Mouse (Mus musculus) CH12.LX (cell line): Measurements from ENCODE around the gene Trarg1. TPM values are rescaled to one million over a fixed set of nuclear protein-coding genes. Genes with fewer than 3 reads are reported as not detected.

Source experiments
- DNase-seq: peaks from one replicate; pipeline ENCODE4 v3.0.0-alpha.2; 2013; ENCODE audit errors: extremely low read depth
- H3K27ac ChIP-seq: 2 replicates; pipeline ENCODE4 v1.5.1; 2012; ENCODE audit warnings: low read depth, mild to moderate bottlenecking, control low read depth, moderate library complexity; ENCODE audit not compliant: insufficient read depth
- H3K27me3 ChIP-seq: replicated peaks from 2 replicates; pipeline ENCODE3; 2012; ENCODE audit warnings: inconsistent platforms
- H3K36me3 ChIP-seq, 2 experiments: replicated peaks in 1 of 2; 2 replicates each; pipeline versions ENCODE3 to v1.6.1; 2012; ENCODE audit warnings: inconsistent platforms in 1 of 2, low read length in 1 of 2, mild to moderate bottlenecking in 1 of 2, mixed read lengths in 1 of 2, moderate library complexity in 1 of 2; ENCODE audit not compliant: control insufficient read depth in 1 of 2, insufficient read depth in 1 of 2
- H3K4me1 ChIP-seq, 2 experiments: 2 replicates each; pipeline ENCODE4 v1.6.1; 2012; ENCODE audit warnings: inconsistent platforms in 1 of 2, moderate library complexity in 1 of 2; ENCODE audit not compliant: insufficient read depth in 2 of 2, control insufficient read depth in 1 of 2
- H3K4me2 ChIP-seq: 2 replicates; pipeline ENCODE4 v1.6.1; 2012; ENCODE audit warnings: low read depth, mild to moderate bottlenecking, control low read depth; ENCODE audit not compliant: poor library complexity, insufficient read depth, severe bottlenecking
- H3K4me3 ChIP-seq, 3 experiments: fragments of 150-350 bp in 1 of 3; sonication (generic) in 1 of 3; replicated peaks in 1 of 3; 2 replicates each; pipeline versions ENCODE3 to v1.5.1; 2011 to 2012; ENCODE audit warnings: low read depth in 2 of 3, low read length in 2 of 3, mild to moderate bottlenecking in 2 of 3, moderate library complexity in 2 of 3, control low read depth in 1 of 3, improper control_type of control experiment in 1 of 3, inconsistent platforms in 1 of 3, mixed read lengths in 1 of 3; ENCODE audit not compliant: poor library complexity in 1 of 3
- H3K79me2 ChIP-seq: replicated peaks from 2 replicates; pipeline ENCODE4 v1.6.1; 2012; ENCODE audit warnings: mild to moderate bottlenecking, moderate library complexity; ENCODE audit not compliant: control insufficient read depth, poor library complexity, insufficient read depth, severe bottlenecking; ENCODE audit errors: extremely low read depth
- H3K9ac ChIP-seq: 2 replicates; pipeline ENCODE4 v1.6.1; 2012; ENCODE audit warnings: low read depth, mild to moderate bottlenecking, control low read depth, moderate library complexity; ENCODE audit not compliant: insufficient read depth
- H3K9me3 ChIP-seq: replicated peaks from 2 replicates; pipeline ENCODE3; 2012; ENCODE audit warnings: low read length, inconsistent platforms, mixed read lengths
- BHLHE40 ChIP-seq: IDR thresholded peaks from 2 replicates; pipeline ENCODE4 v1.6.1; 2011; ENCODE audit warnings: mild to moderate bottlenecking, low read depth, low read length, improper control_type of control experiment
- CHD1 ChIP-seq: IDR thresholded peaks from 2 replicates; pipeline ENCODE4 v1.6.1; 2012; ENCODE audit warnings: low read depth, low read length, improper control_type of control experiment, inconsistent platforms
- E2F4 ChIP-seq: IDR thresholded peaks from 2 replicates; pipeline ENCODE4 v1.6.1; 2011; ENCODE audit warnings: low read depth, low read length, improper control_type of control experiment; ENCODE audit not compliant: insufficient replicate concordance
- ETS1 ChIP-seq: conservative IDR thresholded peaks from 2 replicates; pipeline ENCODE4 v1.6.1; 2012; ENCODE audit warnings: low read depth, mild to moderate bottlenecking, inconsistent platforms, low read length, improper control_type of control experiment, moderate library complexity
- IRF4 ChIP-seq: IDR thresholded peaks from 2 replicates; pipeline ENCODE4 v1.6.1; 2014; ENCODE audit warnings: low read depth, mild to moderate bottlenecking, inconsistent platforms, low read length, improper control_type of control experiment
- JUN ChIP-seq: IDR thresholded peaks from 2 replicates; pipeline ENCODE4 v1.6.1; 2011; ENCODE audit warnings: low read depth, mild to moderate bottlenecking, low read length, improper control_type of control experiment, moderate library complexity; ENCODE audit not compliant: insufficient read depth
- JUND ChIP-seq: conservative IDR thresholded peaks from 2 replicates; pipeline ENCODE4 v1.6.1; 2011; ENCODE audit warnings: low read depth, low read length, improper control_type of control experiment
- KAT2A ChIP-seq: IDR thresholded peaks from 2 replicates; pipeline ENCODE4 v1.6.1; 2012; ENCODE audit warnings: low read length, improper control_type of control experiment, inconsistent platforms; ENCODE audit not compliant: insufficient replicate concordance
- MAFK ChIP-seq: IDR thresholded peaks from 2 replicates; pipeline ENCODE4 v1.6.1; 2011; ENCODE audit warnings: low read length, improper control_type of control experiment; ENCODE audit not compliant: insufficient replicate concordance
- MAX ChIP-seq: IDR thresholded peaks from 2 replicates; pipeline ENCODE4 v1.6.1; 2011; ENCODE audit warnings: low read length, improper control_type of control experiment
- MAZ ChIP-seq: IDR thresholded peaks from 2 replicates; pipeline ENCODE4 v1.6.1; 2012; ENCODE audit warnings: low read depth, mild to moderate bottlenecking, inconsistent platforms, low read length, improper control_type of control experiment, moderate library complexity
- MEF2A ChIP-seq: IDR thresholded peaks from 2 replicates; pipeline ENCODE4 v1.6.1; 2014; ENCODE audit warnings: low read depth, mild to moderate bottlenecking, inconsistent platforms, low read length, improper control_type of control experiment, borderline replicate concordance
- MXI1 ChIP-seq: IDR thresholded peaks from 2 replicates; pipeline ENCODE4 v1.6.1; 2011; ENCODE audit warnings: mild to moderate bottlenecking, low read depth, low read length, improper control_type of control experiment
- MYC ChIP-seq: IDR thresholded peaks from 2 replicates; pipeline ENCODE4 v1.6.1; 2011; ENCODE audit warnings: low read depth, mild to moderate bottlenecking, improper control_type of control experiment, low read length
- NELFE ChIP-seq: IDR thresholded peaks from 2 replicates; pipeline ENCODE4 v1.6.1; 2011; ENCODE audit warnings: low read depth, low read length, improper control_type of control experiment
- NRF1 ChIP-seq: IDR thresholded peaks from 2 replicates; pipeline ENCODE4 v1.6.1; 2014; ENCODE audit warnings: low read depth, mild to moderate bottlenecking, inconsistent platforms, low read length, improper control_type of control experiment, moderate library complexity
- PAX5 ChIP-seq: IDR thresholded peaks from 2 replicates; pipeline ENCODE4 v1.6.1; 2012; ENCODE audit warnings: low read length, inconsistent platforms, mixed read lengths
- POLR2A ChIP-seq: IDR thresholded peaks from 2 replicates; pipeline ENCODE4 v1.6.1; 2011; ENCODE audit warnings: low read depth, mild to moderate bottlenecking, improper control_type of control experiment, low read length
- RAD21 ChIP-seq: IDR thresholded peaks from 2 replicates; pipeline ENCODE4 v1.6.1; 2011; ENCODE audit warnings: low read depth, mild to moderate bottlenecking, low read length, improper control_type of control experiment, moderate library complexity
- UBTF ChIP-seq: IDR thresholded peaks from 2 replicates; pipeline ENCODE4 v1.6.1; 2012; ENCODE audit warnings: low read depth, mild to moderate bottlenecking, inconsistent platforms, low read length, improper control_type of control experiment, moderate library complexity
- USF2 ChIP-seq: conservative IDR thresholded peaks from 2 replicates; pipeline ENCODE4 v1.6.1; 2011; ENCODE audit warnings: low read depth, low read length, improper control_type of control experiment
- ZC3H11A ChIP-seq: IDR thresholded peaks from 2 replicates; pipeline ENCODE4 v1.6.1; 2012; ENCODE audit warnings: low read depth, mild to moderate bottlenecking, inconsistent platforms, low read length, improper control_type of control experiment
- ZKSCAN1 ChIP-seq: IDR thresholded peaks from 2 replicates; pipeline ENCODE4 v1.6.1; 2012; ENCODE audit warnings: low read depth, inconsistent platforms, low read length, improper control_type of control experiment, borderline replicate concordance
- ZNF384 ChIP-seq: IDR thresholded peaks from 2 replicates; pipeline ENCODE4 v1.6.1; 2012; ENCODE audit warnings: low read depth, low read length, improper control_type of control experiment, inconsistent platforms
- dilution Hi-C: fragments of 300-500 bp; cut with MboI; formaldehyde crosslinking; loops from 2 replicates; pipeline ENCODE4 v1.14.3; 2020; ENCODE audit warnings: low sequenced_read_pairs; ENCODE audit not compliant: extremely low pct_unique_long_range_greater_than_20kb, extremely low pct_ligation_motif_present
- in situ Hi-C: fragments of 300-500 bp; cut with MboI; formaldehyde crosslinking; loops from 3 replicates; pipeline ENCODE4 v1.14.3; 2019; ENCODE audit warnings: low sequenced_read_pairs, low pct_ligation_motif_present, low pct_unique_long_range_greater_than_20kb, mixed read lengths
- polyA plus RNA-seq: library from polyadenylated mRNA; unstranded; fragments of >175 nt; gene quantifications from 2 replicates; pipeline ENCODE4 v1.2.1, GENCODE M21; 2012; ENCODE audit warnings: low read depth; ENCODE audit not compliant: insufficient read length
- total RNA-seq, 2 experiments: library from RNA; depleted of rRNA; stranded (reverse); fragments of 300-350 nt in 1 of 2; fragments of >200 nt in 1 of 2; gene quantifications; 2 replicates each; pipeline ENCODE4 v1.2.3; 2012 to 2014

Trarg1 gene
- total and polyA plus RNA-seq, 3 experiments, result not detected

DNA sequence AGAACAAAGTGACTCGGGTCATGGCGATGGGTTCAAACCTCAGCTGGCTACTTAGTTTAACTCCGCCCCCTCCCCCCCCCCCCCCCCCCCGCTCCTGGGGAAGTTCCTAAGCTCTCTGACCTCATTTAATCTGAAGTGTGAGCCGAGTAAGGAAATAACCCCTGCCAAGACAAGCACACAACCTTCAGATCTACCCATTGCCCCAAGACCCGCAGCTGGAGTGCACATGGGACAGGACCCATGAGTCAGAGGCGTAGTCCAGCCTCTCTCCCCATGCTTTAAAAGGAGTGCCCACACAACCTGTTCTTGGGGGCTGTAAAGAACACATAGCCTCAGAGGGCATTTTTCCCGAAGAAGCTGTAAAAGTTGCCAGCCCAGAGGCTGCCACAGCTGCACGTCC is 20.0 kb downstream of the Trarg1 start:
- in situ Hi-C loops, result loop anchor here (10.0 kb wide), 1 partner anchor 195 kb away; no protein-coding TSS in a partner anchor

DNA sequence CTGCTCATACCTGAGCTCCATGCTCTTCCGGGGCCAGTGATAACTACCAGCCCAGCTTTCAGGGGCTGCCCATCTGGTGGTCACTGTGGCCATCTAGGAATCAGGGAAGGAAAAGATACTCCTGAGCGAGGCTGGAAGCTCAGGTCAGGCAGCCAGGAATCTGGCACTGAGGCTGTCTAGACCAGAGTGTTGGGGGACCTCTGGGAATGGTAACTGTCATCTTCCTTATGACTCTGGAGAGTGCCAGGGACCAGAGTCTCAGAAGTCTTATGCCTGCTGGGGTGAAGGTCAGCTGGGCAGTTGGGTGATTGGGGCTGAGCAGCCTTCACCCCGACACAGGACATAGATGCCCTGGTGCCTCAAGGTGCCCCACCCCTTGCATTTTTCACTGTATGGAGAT is 28.0 kb downstream of the Trarg1 start:
- no peak for DNase-seq
- TF ChIP-seq JUN (no peak), MYC (no peak), KAT2A (no peak), ZC3H11A (no peak), E2F4 (no peak), RAD21 (no peak), USF2 (no peak)
- Histone ChIP-seq H3K4me3 (no peak overlapping the region), H3K36me3 (no peaks in the 10 kb centered on the region), H3K4me2 (no peak overlapping the region), H3K4me1 (peaks cover 4 to 10% of the 10 kb centered on the region in 2 experiments), H3K9ac (no peak overlapping the region), H3K9me3 (peaks cover 8% of the 10 kb centered on the region), H3K79me2 (no peaks in the 10 kb centered on the region), H3K27me3 (peaks cover 58% of the 10 kb centered on the region), H3K27ac (no peak overlapping the region)
- in situ Hi-C loops, result no loop called here
- dilution Hi-C loops, result no loop called here

More for the DNA sequence above, 20.0 kb downstream of the Trarg1 start:
- TF ChIP-seq MAX (no peak), MAZ (no peak), UBTF (no peak)
- Histone ChIP-seq H3K79me2 (no peaks in the 10 kb centered on the region), H3K27ac (no peak overlapping the region), H3K27me3 (peaks cover 18% of the 10 kb centered on the region), H3K9ac (no peak overlapping the region), H3K4me3 (no peak overlapping the region), H3K36me3 (no peaks in the 10 kb centered on the region), H3K4me1 (peaks cover 0 to 14% of the 10 kb centered on the region in 2 experiments; a peak in 2 of 4 replicates), H3K9me3 (no peaks in the 10 kb centered on the region), H3K4me2 (no peak overlapping the region)
- dilution Hi-C loops, result no loop called here
- DNase-seq, result no peak

DNA sequence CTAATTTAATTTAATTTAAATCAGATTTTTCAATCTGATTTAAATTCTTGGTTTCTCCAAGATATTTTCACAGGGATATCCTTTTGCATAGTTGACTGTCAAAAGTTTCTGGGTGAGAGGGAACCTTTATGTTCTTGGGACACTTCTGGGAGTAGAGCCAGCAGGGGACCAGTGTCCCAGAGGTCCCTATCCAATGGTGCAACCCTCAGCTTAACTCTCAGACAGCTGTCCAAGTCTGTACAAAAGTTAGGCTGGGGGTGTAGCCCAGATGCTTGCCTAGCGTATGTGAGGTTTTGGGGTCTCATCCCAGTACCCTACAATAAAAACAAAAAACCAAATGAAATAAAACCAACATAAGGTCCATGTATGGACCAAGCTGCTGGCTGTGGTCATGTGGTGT is 28.5 kb downstream of the Trarg1 start:
- TF ChIP-seq MEF2A (no peak), BHLHE40 (no peak), MAFK (no peak), KAT2A (no peak), ETS1 (no peak), JUND (no peak), POLR2A (no peak), ZNF384 (no peak), NELFE (no peak), IRF4 (no peak), NRF1 (no peak), PAX5 (no peak), ZKSCAN1 (no peak), MXI1 (no peak), RAD21 (no peak), CHD1 (no peak), E2F4 (no peak)
- H3K4me1 ChIP-seq, result peaks cover 4 to 10% of the 10 kb centered on the region in 2 experiments
- no peak overlapping the region for H3K4me3 ChIP-seq
- H3K9ac ChIP-seq, result no peak overlapping the region
- in situ Hi-C loops (no loop called here), dilution Hi-C loops (no loop called here)
- no peaks in the 10 kb centered on the region for H3K36me3 ChIP-seq
- no peak overlapping the region for H3K4me2 ChIP-seq
- no peak for DNase-seq
- H3K79me2 ChIP-seq, result no peaks in the 10 kb centered on the region
- H3K27ac ChIP-seq, result no peak overlapping the region
- peaks cover 58% of the 10 kb centered on the region for H3K27me3 ChIP-seq
- H3K9me3 ChIP-seq, result peaks cover 8% of the 10 kb centered on the region
